Mouse (Mus musculus) heart, postnatal 25 days (tissue): ENCODE measurements around the gene Disp1. TPM values are rescaled to one million over a fixed set of nuclear protein-coding genes. Genes with fewer than 3 reads are reported as not detected.

Source experiments
- DNase-seq: peaks from one replicate; pipeline ENCODE4 v3.0.0; 2022; ENCODE audit warnings: low spot score
- intact Hi-C: fragments of 180-260 bp; cut with DNase I; formaldehyde crosslinking; loops from one replicate; pipeline ENCODE4 v1.15.1; 2025
- total RNA-seq, 2 experiments: library from RNA; stranded (reverse); gene quantifications; 2 replicates each; pipeline ENCODE4 v1.2.3; 2021

The Disp1 gene
- total RNA-seq, 2 experiments from 2014 or later, result 6.6 to 6.8 TPM

- DNase-seq, result no peak
- intact Hi-C loops, result no loop called here
Observed at GRCm38 (mm10) chr1:183141329-183141728, 80.0 kb downstream of the Disp1 start.

GRCm38 (mm10) chr1:183140511-183141268 is 80.6 kb downstream of the Disp1 start:
- intact Hi-C loops, result no loop called here
- DNase-seq, result no peak

- intact Hi-C loops, result no loop called here
Observed at GRCm38 (mm10) chr1:183138088-183138487, 83.2 kb downstream of the Disp1 start.

GRCm38 (mm10) chr1:183134427-183134826 is 86.9 kb downstream of the Disp1 start:
- intact Hi-C loops, result no loop called here

More at GRCm38 (mm10) chr1:183138088-183138487, 83.2 kb downstream of the Disp1 start:
- DNase-seq, result no peak

GRCm38 (mm10) chr1:183133440-183133839 is 87.9 kb downstream of the Disp1 start:
- no peak for DNase-seq

More at GRCm38 (mm10) chr1:183134427-183134826, 86.9 kb downstream of the Disp1 start:
- DNase-seq, result no peak

GRCm38 (mm10) chr1:183127246-183127645 is 94.1 kb downstream of the Disp1 start:
- intact Hi-C loops, result no loop called here
- no peak for DNase-seq

More at GRCm38 (mm10) chr1:183133440-183133839, 87.9 kb downstream of the Disp1 start:
- intact Hi-C loops, result no loop called here

GRCm38 (mm10) chr1:183123725-183124124 is 97.6 kb downstream of the Disp1 start:
- intact Hi-C loops, result no loop called here

GRCm38 (mm10) chr1:183120341-183120923 is 100.9 kb downstream of the Disp1 start:
- intact Hi-C loops, result no loop called here
- peak; percentile 21 for DNase-seq

More at GRCm38 (mm10) chr1:183123725-183124124, 97.6 kb downstream of the Disp1 start:
- no peak for DNase-seq

- intact Hi-C loops, result no loop called here
- DNase-seq, result no peak
Observed at GRCm38 (mm10) chr1:183117827-183118825, 103.2 kb downstream of the Disp1 start.

GRCm38 (mm10) chr1:183116946-183117826 is 104.1 kb downstream of the Disp1 start:
- DNase-seq, result no peak
- intact Hi-C loops, result no loop called here

- no peak for DNase-seq
- intact Hi-C loops, result no loop called here
Observed at GRCm38 (mm10) chr1:183116441-183116840, 104.9 kb downstream of the Disp1 start.

GRCm38 (mm10) chr1:183115076-183115475 is 106.2 kb downstream of the Disp1 start:
- intact Hi-C loops, result no loop called here

GRCm38 (mm10) chr1:183114554-183114953 is 106.8 kb downstream of the Disp1 start:
- DNase-seq, result no peak
- intact Hi-C loops, result no loop called here

More at GRCm38 (mm10) chr1:183115076-183115475, 106.2 kb downstream of the Disp1 start:
- no peak for DNase-seq

- DNase-seq, result no peak
- intact Hi-C loops, result no loop called here
Observed at GRCm38 (mm10) chr1:183113546-183113945, 107.8 kb downstream of the Disp1 start.

- no peak for DNase-seq
- intact Hi-C loops, result no loop called here
Observed at GRCm38 (mm10) chr1:183107476-183107875, 113.8 kb downstream of the Disp1 start.

- no peak for DNase-seq
- intact Hi-C loops, result no loop called here
Observed at GRCm38 (mm10) chr1:183104696-183105095, 116.6 kb downstream of the Disp1 start.

GRCm38 (mm10) chr1:183102775-183103174 is 118.5 kb downstream of the Disp1 start:
- intact Hi-C loops, result no loop called here
- no peak for DNase-seq

- intact Hi-C loops, result no loop called here
- no peak for DNase-seq
Observed at GRCm38 (mm10) chr1:183102153-183102552, 119.2 kb downstream of the Disp1 start.

GRCm38 (mm10) chr1:183101371-183101770 is 120.0 kb downstream of the Disp1 start:
- DNase-seq, result no peak
- intact Hi-C loops, result no loop called here
